Mouse (Mus musculus) urinary bladder, postnatal 10 days (tissue): ENCODE results near the gene Nrcam.

ENCODE experiments used
- DNase-seq: peaks from one replicate; pipeline ENCODE4 v3.0.0; 2022; ENCODE audit warnings: low spot score

Nrcam gene

DNA sequence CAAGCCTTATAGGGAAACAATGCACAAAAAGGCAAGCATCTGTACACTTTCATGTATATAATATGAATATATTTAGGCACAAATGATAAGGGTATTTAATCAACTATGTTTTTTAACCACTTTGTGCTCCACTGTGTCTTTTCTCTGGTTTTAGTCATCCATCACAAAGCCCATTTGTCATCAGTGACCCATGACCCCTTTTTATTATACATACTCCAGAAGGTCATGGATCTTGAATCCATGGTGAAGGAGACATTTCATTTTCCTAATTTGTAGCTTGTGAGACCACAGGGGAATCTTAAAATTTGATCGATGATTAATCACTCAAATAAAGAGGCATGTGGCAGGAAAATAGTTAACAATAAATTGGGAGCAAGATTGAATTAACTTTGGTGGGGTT lies 29.2 kb downstream of the Nrcam start:
- DNase-seq = no peak

DNA sequence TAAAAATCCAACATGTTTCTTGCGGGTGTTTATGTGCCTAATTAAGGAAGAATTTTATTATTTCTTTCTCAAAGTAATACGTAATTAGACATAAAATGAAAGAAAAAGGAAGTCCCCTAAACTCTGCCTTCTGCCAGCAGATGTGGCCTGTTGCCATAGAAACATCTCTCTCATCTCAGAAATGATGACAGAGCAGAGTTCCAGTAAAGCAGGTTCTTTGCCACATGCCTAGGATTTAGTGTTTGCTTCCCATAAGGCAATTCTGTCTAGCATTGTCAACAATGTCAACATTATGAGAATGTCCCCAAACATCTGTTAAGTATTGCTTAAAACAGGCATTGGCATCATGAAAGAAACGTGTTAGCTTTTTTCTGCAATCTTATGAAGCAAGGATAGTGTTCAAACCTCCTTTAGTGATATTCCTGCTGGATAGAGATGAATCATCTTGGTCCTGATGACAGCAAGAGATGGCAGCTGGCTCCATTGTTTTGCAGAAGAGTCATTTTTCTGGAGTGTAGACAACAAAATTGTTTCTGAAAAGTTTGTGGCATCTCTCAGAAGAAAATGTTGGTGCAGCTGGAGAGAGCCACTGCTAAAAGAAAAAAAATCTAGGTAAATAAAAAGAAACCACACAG lies 42.5 kb downstream of the Nrcam start:
- DNase-seq = no peak

DNA sequence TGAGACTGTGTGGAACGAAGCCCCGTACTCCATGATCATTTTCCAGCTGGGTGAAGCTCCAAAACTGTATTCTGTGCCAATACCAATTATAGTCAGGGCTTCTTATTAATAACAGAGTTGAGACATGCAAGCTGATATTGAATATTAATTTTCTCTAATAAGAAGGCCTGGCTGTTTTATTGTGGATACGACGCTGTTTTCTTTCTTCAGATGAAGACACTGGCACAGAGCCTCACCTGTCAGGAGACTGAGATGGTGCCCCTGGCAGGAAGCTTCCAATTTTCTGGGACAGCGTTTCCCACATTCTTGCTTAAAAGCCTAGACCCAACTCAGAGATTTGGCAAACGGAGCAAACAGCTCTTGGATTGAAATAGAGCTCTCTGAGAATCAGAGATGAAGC lies 47.3 kb downstream of the Nrcam start:
- no peak for DNase-seq

DNA sequence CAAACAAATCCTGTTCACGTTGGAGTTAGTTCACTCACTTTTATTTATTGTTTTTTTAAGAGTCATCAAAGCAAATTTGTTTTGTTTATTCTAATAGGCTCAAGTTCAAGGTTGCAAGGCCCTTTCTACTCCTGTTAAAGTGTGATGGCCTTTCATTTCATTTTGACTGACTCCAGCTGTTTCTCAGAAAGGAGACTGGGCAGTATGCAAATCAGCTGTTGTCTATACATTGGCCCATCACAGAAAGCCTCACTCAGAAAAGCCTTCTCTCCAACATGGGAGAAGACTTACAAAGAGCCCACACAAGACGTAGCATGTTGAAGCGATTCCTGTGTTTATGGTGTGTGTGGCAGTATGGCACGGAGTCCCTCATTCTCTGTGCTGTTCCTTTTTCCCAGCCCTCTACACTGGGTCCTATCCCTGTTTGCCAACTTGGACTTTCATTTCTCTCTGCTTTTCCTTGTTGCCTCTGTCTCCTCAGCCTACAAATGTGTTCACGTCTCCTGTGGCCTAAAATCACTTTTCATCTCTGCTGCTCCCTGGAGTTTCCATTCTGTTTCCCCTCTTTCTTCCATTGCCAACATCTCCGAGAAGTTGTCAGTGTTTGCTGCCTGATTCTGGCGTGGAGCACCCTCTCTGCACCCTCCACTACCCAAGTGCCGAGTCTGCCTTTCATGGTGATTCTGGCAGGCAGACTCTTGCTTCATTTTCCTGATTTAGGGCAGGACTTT lies 49.9 kb downstream of the Nrcam start:
- no peak for DNase-seq

DNA sequence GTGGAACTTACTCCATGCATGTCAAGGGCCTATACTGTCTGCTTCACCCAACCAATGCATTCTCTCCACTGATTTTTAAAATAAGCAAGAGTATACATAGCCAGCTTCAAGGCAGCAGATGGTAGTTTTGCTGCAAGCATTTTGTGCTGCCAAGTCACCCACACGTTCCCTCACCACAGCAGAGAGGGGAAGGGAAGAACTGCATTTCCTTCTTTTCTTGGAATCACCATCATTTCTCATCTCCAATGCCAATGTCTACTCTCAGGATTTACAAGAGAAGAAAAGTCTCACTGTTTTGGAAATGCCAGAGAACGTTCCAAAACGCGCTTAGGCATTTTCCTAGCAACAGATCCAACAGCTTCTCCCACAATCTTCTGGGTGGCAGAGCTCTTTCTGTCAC lies 52.1 kb downstream of the Nrcam start:
- no peak for DNase-seq

DNA sequence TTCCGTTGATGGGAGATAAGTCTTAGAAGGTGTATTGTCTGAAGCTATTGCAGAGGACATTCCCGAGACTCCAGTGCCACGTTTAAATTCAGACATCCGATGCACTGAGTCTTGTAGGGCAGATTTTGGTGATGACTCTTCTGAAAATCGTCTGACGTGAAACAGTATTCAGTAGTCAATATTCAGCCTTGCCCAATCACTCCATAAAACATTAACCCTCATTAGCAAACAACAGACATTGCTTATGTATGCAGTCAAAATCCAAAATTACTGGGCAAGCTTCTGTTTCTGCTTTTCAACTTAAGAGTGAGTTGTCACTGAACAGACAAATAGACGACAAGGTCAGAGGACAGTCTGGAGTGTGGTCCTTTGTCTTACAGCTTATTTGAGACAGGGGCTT lies 57.7 kb downstream of the Nrcam start:
- DNase-seq = no peak

DNA sequence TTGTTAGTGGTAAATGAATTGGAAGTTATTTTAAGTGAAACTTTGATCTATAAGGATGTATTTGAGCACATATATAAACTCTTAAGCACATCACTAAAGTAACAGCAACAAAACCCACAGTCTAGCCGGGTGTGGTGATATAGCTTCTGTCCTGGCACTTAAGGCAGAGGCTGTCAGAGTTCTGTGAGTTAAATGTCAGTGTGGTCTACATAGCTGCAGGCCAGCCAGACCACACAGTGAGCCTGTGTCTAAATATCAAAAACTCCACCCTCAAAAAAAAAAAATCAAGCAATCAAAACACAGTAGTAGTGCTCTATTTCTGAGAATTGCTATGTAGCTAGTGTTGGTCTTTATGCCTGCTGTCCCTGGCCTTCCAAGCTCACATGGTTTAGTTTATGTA lies 59.5 kb downstream of the Nrcam start:
- no peak for DNase-seq

DNA sequence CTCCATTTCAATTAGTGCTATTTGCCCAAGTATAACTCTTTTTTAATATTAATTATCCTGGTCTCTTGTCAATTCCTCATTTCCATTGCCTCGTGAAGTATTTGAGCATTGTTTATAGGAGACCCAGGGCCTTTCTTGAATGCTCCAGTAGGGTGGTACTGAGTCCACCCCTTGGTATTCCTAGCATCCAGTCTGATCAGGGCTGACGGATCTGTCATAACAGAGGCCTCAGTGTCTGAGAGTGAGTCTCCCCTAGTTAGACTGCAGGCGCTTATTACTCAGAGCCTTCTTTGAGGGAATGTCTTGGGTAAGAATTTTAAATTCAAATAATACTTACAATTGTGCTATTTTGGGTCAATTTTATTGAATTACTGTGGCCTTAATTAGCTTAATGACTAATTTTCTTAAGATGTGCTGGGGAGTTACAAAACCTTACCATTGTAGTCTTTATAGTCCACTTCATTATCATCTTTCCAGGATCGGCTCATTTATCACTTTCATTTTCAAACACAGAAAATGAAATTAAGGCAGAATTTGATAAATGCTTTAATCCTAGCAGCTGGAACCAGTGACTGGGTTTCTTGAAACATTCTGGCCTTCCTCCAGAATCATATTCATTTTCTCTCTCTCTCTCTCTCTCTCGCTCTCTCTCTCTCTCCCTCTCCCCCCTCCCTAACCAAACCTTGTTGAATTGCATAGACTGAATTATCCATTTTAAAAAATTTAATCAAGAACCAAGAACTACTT lies 61.9 kb downstream of the Nrcam start:
- no peak for DNase-seq

DNA sequence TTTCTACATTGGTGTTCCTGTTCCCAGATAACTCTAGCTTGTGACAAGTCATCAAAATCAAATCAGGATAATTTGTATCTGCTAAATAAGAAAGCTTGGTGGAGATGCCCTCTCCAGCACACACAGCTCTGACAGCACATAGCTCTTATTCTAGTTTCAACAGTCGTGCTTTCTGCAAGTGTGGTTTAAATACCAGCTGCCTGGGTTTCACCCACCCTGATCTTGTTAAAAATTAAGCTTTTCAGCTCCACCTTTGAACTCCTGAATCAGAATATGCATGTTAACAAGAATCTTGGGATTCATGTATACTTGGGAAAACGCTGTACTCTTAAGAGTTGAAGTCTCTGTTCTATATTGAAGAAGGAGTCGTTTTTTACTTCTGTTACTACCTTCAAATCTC lies 66.2 kb downstream of the Nrcam start:
- no peak for DNase-seq

DNA sequence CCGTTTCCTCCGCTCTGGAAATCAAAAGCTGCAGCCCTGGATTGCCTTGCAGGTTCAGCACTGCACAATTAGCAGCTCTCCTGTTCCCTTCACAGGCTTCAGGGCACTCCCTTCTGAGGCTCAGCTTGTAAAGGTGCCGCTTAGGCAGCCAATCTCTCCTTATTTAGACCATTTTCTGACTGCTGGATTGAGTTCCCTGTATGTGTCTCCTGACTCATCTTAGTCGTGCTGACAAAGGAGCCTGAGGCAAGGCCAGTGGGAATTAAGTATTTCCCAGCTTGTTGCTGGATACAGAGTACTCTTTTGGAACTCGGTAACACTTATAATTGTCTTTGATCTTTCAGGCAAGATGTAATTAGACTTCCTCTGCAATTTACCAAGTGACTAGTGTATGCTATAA lies 69.1 kb downstream of the Nrcam start:
- no peak for DNase-seq

DNA sequence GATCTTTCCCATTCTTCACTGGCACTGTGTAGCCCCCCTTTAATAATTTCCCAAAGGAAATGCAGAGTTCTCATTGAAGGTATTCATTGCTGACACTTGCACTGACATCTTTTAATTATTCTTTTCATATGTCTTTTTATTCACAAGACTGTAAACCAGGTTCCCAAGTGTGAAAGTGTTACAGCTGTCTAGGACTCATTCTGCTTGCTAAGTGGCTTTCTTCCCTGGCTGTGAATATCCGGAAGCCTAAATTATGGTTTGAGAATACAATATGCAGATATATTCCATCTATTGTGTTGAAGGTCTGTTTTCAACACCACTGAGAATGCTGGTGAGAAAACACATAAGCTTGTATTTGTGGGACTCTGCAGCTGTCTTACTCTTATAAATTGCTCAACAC lies 73.4 kb downstream of the Nrcam start:
- DNase-seq = no peak

DNA sequence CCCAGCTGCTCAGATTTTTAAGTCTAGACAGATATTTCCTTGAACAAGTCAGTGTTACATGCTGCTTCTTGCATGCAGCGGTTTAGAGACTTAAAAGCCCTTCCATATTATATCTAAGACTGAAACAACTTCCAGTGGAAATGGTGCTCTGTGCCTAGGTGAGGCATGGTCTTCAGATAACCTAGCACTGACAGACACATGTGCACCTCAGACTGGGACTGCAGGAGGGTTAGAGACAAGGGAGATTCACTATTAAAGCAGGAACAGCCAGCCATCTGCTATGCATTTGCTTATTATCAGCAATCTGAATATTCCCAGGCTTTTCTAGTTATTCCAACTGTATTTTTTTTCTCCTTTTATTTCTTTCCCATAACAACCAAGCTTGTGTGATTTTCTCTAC lies 74.6 kb downstream of the Nrcam start:
- no peak for DNase-seq

DNA sequence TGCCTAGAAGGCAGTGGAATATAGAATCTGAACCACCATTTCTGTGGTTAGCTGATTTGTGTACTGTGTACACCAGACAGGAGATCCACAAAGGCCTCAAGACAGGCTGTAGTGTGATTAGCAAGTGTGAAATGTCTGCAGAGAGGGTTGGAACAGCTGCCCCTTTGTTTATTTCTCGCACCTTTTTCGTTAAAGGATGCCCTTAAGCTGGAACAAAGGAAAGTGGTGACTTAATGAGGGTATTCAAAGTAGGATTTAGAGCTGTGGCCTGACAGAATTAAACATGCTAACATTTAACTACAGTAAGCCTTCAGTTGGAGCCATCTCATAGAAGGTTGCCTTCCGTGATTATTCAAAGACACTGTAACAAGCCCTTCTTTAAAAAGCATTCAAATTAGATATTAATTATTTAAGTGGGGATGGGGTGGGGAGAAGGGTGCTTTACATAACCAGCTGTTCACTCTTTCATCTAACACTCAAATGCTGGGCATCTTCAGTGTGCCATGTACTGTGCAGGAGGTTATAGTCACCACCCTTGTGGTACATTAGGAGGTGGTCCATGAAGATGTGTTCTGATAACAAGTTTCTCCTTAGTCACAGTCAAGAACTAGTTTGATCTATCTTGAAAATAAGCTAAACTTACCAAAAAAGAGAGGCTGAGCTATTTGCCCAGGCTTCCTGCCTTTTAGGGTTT lies 75.2 kb downstream of the Nrcam start:
- DNase-seq = no peak

DNA sequence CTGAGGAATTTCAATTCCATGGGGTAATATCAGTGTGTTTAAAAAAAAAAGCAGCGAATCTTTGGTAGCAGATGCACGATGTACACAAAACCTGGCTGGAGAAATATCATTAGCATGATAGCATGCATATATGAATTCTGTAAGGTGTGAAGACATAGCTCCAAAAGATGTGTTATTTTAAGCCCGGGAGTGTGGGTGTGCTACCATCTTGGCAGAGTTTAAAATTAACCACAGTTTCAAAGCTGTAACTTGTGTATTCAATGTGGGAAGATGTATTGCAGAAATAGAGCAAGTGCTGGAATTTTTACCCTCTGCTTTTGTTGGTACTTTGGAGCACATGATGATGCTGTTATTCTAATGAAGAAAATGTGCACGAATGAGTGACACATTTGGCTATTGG lies 81.1 kb downstream of the Nrcam start:
- no peak for DNase-seq

DNA sequence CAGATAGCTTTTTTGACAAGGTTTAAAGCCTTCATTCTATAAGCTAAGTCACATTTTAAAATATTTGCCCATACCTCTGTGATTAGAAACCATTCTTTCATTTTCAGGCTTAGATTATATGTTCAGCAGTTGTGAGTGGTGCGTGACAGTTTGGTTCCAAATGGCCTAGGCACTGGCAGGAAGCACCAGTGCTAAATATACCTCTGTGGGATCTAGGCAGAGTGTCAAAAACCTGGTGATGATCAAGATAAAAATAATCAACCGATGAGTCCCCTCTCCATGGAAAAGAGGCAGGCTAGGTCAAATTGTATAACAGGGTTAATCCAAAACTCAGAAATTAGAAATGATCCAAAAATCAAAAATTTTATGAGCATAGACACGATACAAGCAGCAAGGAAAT lies 82.3 kb downstream of the Nrcam start:
- no peak for DNase-seq

DNA sequence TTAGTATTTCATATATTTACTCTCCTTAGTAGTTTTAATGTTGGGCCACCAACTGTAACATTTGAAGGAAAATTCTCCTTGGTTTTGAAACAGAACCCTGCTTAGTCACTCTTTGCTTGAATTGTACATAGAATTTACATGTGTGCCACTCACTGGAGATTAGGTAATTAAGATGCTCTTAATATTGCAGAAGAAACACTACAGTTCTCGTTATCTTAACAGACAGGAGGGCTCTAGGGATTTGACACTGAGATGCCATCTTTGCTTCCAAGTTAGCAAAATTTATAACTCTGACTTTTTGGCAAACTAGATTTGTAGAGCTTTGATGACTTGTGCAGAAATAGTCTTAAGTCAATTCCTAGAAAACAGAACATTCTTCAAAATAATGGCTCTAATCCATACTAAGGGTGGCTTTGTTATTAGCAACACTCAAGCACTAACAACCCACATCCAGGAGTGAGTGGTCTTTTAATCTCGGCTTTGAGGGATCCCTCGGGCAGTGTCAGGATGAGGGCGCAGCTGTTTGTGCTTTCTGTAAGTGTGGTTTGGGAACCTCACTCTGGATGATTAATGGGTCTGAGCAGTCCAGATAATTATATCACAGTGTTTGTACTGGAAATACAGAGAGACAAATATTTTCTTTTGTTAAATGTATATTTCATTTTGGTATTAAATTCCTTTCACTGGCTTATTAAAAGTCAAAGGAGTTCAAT lies 93.6 kb downstream of the Nrcam start:
- no peak for DNase-seq

DNA sequence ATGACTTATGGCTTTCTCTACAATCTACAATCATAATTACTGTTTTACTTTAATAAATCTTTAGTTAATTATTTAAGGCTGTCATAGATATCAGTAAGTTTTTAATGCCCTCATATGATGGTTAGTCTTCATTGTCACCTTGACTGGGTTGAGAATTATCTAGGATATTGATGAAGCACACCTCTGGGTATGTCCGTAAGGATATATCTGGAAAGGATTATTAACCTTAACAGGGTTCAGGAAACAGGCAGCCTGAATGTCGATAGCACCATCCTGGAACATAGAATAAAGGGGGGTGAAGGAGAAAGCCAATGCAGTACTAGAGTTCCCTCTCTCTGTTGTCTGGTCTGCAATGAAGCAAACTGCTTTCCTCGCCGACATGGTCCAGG lies 94.2 kb downstream of the Nrcam start:
- no peak for DNase-seq

DNA sequence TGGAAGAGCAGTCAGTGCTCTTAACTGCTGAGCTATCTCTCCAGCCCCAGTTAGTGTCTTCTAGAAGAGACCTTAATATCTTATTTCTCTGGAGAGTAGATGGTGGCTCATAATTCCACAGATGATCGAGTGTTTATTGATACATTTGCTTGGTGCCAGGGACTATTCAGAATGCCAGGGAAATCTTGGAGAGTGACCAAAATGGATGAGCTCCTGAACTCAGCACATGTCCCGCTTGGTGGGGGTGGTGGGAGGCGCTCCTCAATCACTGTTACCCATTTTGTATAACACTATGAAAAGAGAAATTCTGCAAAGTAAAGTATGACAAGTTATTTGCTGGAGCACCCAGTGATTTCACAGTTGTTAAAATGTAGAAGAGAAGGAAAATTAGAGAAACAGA lies 95.3 kb downstream of the Nrcam start:
- DNase-seq = no peak

DNA sequence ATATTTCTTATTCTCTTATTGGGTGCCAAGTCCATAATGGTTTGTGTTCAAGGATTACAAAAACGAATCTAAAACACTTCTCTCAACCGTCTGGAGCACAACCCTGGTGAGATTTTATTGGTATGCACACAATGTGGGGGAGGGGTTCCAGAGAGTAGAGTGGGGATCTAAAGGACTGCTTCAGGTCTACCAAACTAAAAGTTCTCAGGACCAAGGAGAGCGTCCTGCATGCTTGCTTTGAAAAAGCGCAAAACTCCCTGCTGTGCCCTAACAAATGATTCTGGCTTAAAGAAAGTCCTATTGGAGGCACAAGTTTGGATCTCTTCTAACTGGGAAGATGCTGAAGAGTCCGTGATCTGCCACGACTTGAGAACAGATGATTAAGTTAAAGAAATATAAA lies 96.4 kb downstream of the Nrcam start:
- DNase-seq = no peak

DNA sequence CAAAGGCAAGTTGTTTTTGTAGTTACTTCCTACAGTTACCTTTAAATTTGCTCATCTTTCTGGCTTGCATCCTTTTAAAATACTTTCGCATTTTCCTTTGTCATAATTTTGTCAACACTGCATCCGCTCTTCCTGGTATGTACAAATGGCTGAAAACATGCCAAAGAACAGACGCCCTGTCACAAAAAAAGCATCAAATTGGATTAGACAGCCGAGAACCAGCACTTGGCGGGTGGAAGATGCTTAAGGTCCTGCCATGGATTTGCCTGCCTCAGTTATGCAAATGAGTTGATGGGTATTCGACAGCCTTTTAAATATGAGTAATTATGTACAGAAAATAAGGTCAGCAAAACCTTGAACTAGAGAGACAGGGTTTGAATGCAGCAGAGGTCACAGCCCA lies 101.7 kb downstream of the Nrcam start:
- no peak for DNase-seq

DNA sequence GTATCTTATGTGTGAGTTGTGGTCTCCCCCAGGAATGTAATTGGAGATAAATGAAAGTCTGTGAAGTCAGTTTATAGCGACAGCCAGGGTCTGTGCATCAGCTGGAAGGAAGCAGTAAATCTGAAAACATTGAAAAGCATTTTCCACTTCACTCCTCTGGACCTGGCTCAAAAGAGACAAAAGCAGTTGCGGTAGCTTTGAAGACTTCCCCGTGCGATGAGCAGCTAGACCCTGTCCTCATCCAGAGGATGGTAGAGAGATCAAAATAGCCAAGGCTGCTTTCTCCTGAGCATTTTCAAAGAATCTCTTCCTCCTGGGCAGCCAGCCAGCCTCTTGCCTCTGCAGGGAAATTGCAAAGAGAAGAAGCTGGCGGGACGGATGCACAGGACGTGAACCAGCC lies 102.3 kb downstream of the Nrcam start:
- no peak for DNase-seq

DNA sequence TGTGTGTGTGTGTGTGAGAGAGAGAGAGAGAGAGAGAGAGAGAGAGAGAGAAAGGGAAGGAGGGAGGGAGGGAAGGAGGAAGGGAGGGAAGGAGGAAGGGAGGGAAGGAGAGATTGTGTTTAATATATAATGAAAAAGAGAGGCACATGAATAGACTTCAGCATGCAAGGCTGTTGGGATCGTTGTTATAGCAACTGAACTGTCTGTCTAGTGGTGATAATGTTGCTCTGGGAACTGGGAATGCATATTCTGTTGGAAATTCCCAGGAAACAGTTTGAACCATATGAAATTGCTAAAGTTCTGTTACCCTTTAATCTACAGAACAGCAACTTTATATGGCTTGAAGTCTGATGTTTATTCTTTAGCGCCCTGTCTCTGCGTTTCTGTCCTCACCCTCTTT lies 104.0 kb downstream of the Nrcam start:
- DNase-seq = no peak
